Comparison of ENCODE assay signal across 8 mouse cellular contexts in genomic region chr11:58103697-58104306, GRCm38 (mm10). TPM values are rescaled to one million over a fixed set of nuclear protein-coding genes. Genes with fewer than 3 reads are reported as not detected.
A peak's percentile ranks its signal among the peaks of the same experiment; 100 is the strongest.
DNase-seq lines count a peak whose midpoint lies in the region; ATAC-seq and TF ChIP-seq lines count a peak whose summit lies in the region.

Gene Cnot8, plus strand, starts transcription at chr11:58104153.

- peak; percentile 97 for ATAC-seq in heart, embryonic 11.5 days (replicated peaks; ENCODE audit: insufficient number of reproducible peaks, low FRiP score, low TSS enrichment)
- peak; percentile 98 for ATAC-seq in kidney, embryonic 16.5 days (ENCODE audit: low FRiP score, low TSS enrichment)

- peak within 1 kb of the TSS; percentile 76 for H3K27ac ChIP-seq in heart, embryonic 11.5 days (ENCODE audit: low read depth, low read length)
- peak within 1 kb of the TSS; percentile 96 for H3K27ac ChIP-seq in kidney, embryonic 16.5 days (ENCODE audit: low read length)
- peak within 1 kb of the TSS; percentile 84 for H3K27ac ChIP-seq in liver, adult 2 months (replicated peaks; ENCODE audit: insufficient read depth, low read depth, low read length)

- DNase-seq in brain, embryonic 14.5 days (ENCODE audit: low read depth), result peak; percentile 99
- DNase-seq in liver, adult 2 months (ENCODE audit: extremely low read depth, low read depth, low spot score), result peak; percentile 95
- peak; percentile 99 for DNase-seq in splenic B cell, adult 2 months (ENCODE audit: low read depth, low spot score)

- peak within 1 kb of the TSS; percentile 90 for H3ac ChIP-seq in C2C12 (ENCODE audit: control insufficient read depth, insufficient read length, low read depth)
- peak within 1 kb of the TSS; percentile 33 for H3ac ChIP-seq in myocyte (ENCODE audit: control insufficient read depth, insufficient read length)

- TF ChIP-seq CTCF in C2C12 (IDR thresholded peaks at IDR 0.05; ENCODE audit: control insufficient read depth, insufficient read depth, insufficient read length), result no peak
- TF ChIP-seq CTCF in brain, embryonic 14.5 days (IDR thresholded peaks at IDR 0.05; ENCODE audit: borderline replicate concordance, extremely low read depth, insufficient read depth, insufficient read length), result no peak
- no peak for TF ChIP-seq CTCF in liver, adult 2 months (IDR thresholded peaks at IDR 0.05; ENCODE audit: low read depth, low read length)

- H3K36me3 ChIP-seq in C2C12 (ENCODE audit: control insufficient read depth, insufficient read depth) (peaks cover 7% of the 10 kb centered on the region), myocyte (ENCODE audit: control insufficient read depth, insufficient read depth) (no peaks in the 10 kb centered on the region)
- peaks cover 10% of the 10 kb centered on the region for H3K36me3 ChIP-seq in erythroblast, embryonic 14.5 days (ENCODE audit: control insufficient read depth)
- H3K36me3 ChIP-seq in heart, embryonic 11.5 days (ENCODE audit: control insufficient read depth, insufficient read depth, low read length), result peaks cover 2% of the 10 kb centered on the region; the same call in 1 of the 2 replicates
- no peaks in the 10 kb centered on the region for H3K36me3 ChIP-seq in kidney, embryonic 16.5 days (ENCODE audit: insufficient read depth, low read length)
- H3K36me3 ChIP-seq in liver, adult 2 months (ENCODE audit: control insufficient read depth, insufficient read depth, low read length), result no peaks in the 10 kb centered on the region
- H3K36me3 ChIP-seq in splenic B cell, adult 2 months (ENCODE audit: control insufficient read depth, insufficient read depth, low read length, poor library complexity, severe bottlenecking), result no peaks in the 10 kb centered on the region; the same call in 1 of the 2 replicates

- no peaks in the 10 kb centered on the region for H3K9me3 ChIP-seq in erythroblast, embryonic 14.5 days (ENCODE audit: control insufficient read depth, low read length)
- no peaks in the 10 kb centered on the region for H3K9me3 ChIP-seq in heart, embryonic 11.5 days (replicated peaks; ENCODE audit: control insufficient read depth, low read length)
- no peaks in the 10 kb centered on the region for H3K9me3 ChIP-seq in kidney, embryonic 16.5 days (ENCODE audit: low read length)

- H3K27me3 ChIP-seq in C2C12 (ENCODE audit: control insufficient read depth, insufficient read depth, insufficient read length) (no peaks in the 10 kb centered on the region), myocyte (ENCODE audit: control insufficient read depth, insufficient read depth, insufficient read length) (no peaks in the 10 kb centered on the region)
- H3K27me3 ChIP-seq in erythroblast, embryonic 14.5 days (ENCODE audit: control insufficient read depth), result no peaks in the 10 kb centered on the region
- no peaks in the 10 kb centered on the region; the same call in 1 of the 2 replicates for H3K27me3 ChIP-seq in heart, embryonic 11.5 days (ENCODE audit: control insufficient read depth, insufficient read depth, low read length)
- H3K27me3 ChIP-seq in kidney, embryonic 16.5 days (ENCODE audit: insufficient read depth, low read length), result peaks cover 1% of the 10 kb centered on the region; the same call in 1 of the 2 replicates
- no peaks in the 10 kb centered on the region for H3K27me3 ChIP-seq in liver, adult 2 months (ENCODE audit: control insufficient read depth, insufficient read depth, low read length)
- H3K27me3 ChIP-seq in splenic B cell, adult 2 months (ENCODE audit: control insufficient read depth, insufficient read depth, low read length, poor library complexity, severe bottlenecking), result no peaks in the 10 kb centered on the region

- H3K79me3 ChIP-seq in C2C12 (ENCODE audit: low read depth), result peaks cover 38% of the 10 kb centered on the region

- peak within 1 kb of the TSS; percentile 89 for H3K4me3 ChIP-seq in C2C12 (ENCODE audit: insufficient read depth, poor library complexity, severe bottlenecking)
- peak within 1 kb of the TSS; percentile 79 for H3K4me3 ChIP-seq in erythroblast, embryonic 14.5 days (replicated peaks)
- H3K4me3 ChIP-seq in heart, embryonic 11.5 days (ENCODE audit: low read depth, low read length), result peak within 1 kb of the TSS; percentile 78
- H3K4me3 ChIP-seq in kidney, embryonic 16.5 days (ENCODE audit: low read length), result peak within 1 kb of the TSS; percentile 95
- H3K4me3 ChIP-seq in liver, adult 2 months (ENCODE audit: insufficient read depth, low read depth, low read length), result peak within 1 kb of the TSS; percentile 75
- peak within 1 kb of the TSS; percentile 97 for H3K4me3 ChIP-seq in myocyte

- TF ChIP-seq POLR2A in brain, embryonic 14.5 days (IDR thresholded peaks at IDR 0.05; ENCODE audit: borderline replicate concordance, extremely low read depth, insufficient read depth, insufficient read length, poor library complexity, severe bottlenecking), result peak; percentile 62
- TF ChIP-seq POLR2A in liver, adult 2 months (IDR thresholded peaks at IDR 0.05; ENCODE audit: extremely low read depth, insufficient read depth, low read length), result peak; percentile 83
- TF ChIP-seq POLR2A in myocyte (IDR thresholded peaks at IDR 0.05; ENCODE audit: insufficient read length, low read depth), result peak; percentile 68

- WGBS in heart, embryonic 11.5 days (ENCODE audit: insufficient replicate concordance), result under 1% methylated on average over 53 of the region's 55 CpGs
- WGBS in kidney, embryonic 16.5 days, result under 1% methylated on average over 55 of the region's 55 CpGs
- WGBS in liver, adult 2 months, result 1% methylated on average over 55 of the region's 55 CpGs

- H3K79me2 ChIP-seq in C2C12 (ENCODE audit: control insufficient read depth, insufficient read depth), result peaks cover 46% of the 10 kb centered on the region
- peaks cover 17% of the 10 kb centered on the region; the same call in 1 of the 2 replicates for H3K79me2 ChIP-seq in liver, adult 2 months (ENCODE audit: control insufficient read depth, insufficient read depth, low read length)
- peaks cover 41% of the 10 kb centered on the region for H3K79me2 ChIP-seq in myocyte (ENCODE audit: control insufficient read depth, insufficient read depth)

- H3K9ac ChIP-seq in heart, embryonic 11.5 days (ENCODE audit: low read depth, low read length), result peak within 1 kb of the TSS; percentile 87
- peak within 1 kb of the TSS; percentile 93 for H3K9ac ChIP-seq in kidney, embryonic 16.5 days (replicated peaks; ENCODE audit: low read length)
- H3K9ac ChIP-seq in liver, adult 2 months (ENCODE audit: low read depth, low read length), result peak within 1 kb of the TSS; percentile 86

- peaks cover 53% of the 10 kb centered on the region for H3K4me1 ChIP-seq in erythroblast, embryonic 14.5 days (ENCODE audit: control insufficient read depth)
- peaks cover 6% of the 10 kb centered on the region for H3K4me1 ChIP-seq in heart, embryonic 11.5 days (ENCODE audit: control insufficient read depth, insufficient read depth, low read length)
- peaks cover 18% of the 10 kb centered on the region for H3K4me1 ChIP-seq in kidney, embryonic 16.5 days (ENCODE audit: insufficient read depth, low read length)
- H3K4me1 ChIP-seq in liver, adult 2 months (ENCODE audit: control insufficient read depth, insufficient read depth, low read length), result peaks cover 25% of the 10 kb centered on the region

- peak within 1 kb of the TSS; percentile 71 for H3K4me2 ChIP-seq in heart, embryonic 11.5 days
- H3K4me2 ChIP-seq in kidney, embryonic 16.5 days (replicated peaks; ENCODE audit: low read depth, low read length), result peak within 1 kb of the TSS; percentile 61
- H3K4me2 ChIP-seq in myocyte (ENCODE audit: low read depth), result peak within 1 kb of the TSS; percentile 87

TF ChIP-seq in C2C12, 6 proteins besides CTCF, POLR2A, EP300 and RAD21:
- TF ChIP-seq MYOG (IDR thresholded peaks at IDR 0.05; ENCODE audit: control insufficient read depth, extremely low read depth, insufficient read length) (no peak), FOSL1 (IDR thresholded peaks at IDR 0.05; ENCODE audit: insufficient read depth, low read length, poor library complexity, severe bottlenecking) (no peak), MAX (IDR thresholded peaks at IDR 0.05) (peak; percentile 26)

TF ChIP-seq in myocyte, 11 proteins besides CTCF, POLR2A, EP300 and RAD21:
- peak; percentile 84 for TF ChIP-seq POLR2AphosphoS2 (IDR thresholded peaks at IDR 0.05; ENCODE audit: insufficient read length, low read depth)
- TF ChIP-seq E2F4 (IDR thresholded peaks at IDR 0.05; ENCODE audit: insufficient read depth), result no peak
TF ChIP-seq in myocyte: peak in this region for 1.

RNA-seq across cellular contexts. Expression of gene Cnot8, which starts in this region (rescaled TPM):
- polyA plus RNA-seq in C2C12 (2012; fragmentation: generic; extraction: Trizol) (44.6 TPM), myocyte (2012; fragmentation: generic; extraction: Trizol) (51.2 TPM)
- polyA plus RNA-seq in brain, embryonic 14.5 days (2012; rRNA removed), result 103 and 123 TPM in 2 replicates
- polyA plus RNA-seq in erythroblast, embryonic 14.5 days (2012), result 0.36 and 0.37 TPM in 2 replicates
- polyA plus RNA-seq in heart, embryonic 11.5 days (2014; fragmentation: Nextera tagmentation; extraction: Ambion mirVana), result 67.0 and 83.1 TPM in 2 replicates
- 89.4 and 93.5 TPM in 2 replicates for polyA plus RNA-seq in kidney, embryonic 16.5 days (2015; fragmentation: Nextera tagmentation; extraction: Ambion mirVana)
- total RNA-seq in liver, adult 2 months (2014; rRNA removed), result 48.0 and 49.1 TPM in 2 replicates
- 40.2 and 49.0 TPM in 2 replicates for polyA plus RNA-seq in liver, adult 2 months (2012; rRNA removed)

Comparison
In these comparisons a context has a peak if more than half of its experiments do, and no peak if none do; other contexts are left out.
1. Peak in every context shown above with its lines: DNase-seq, ATAC-seq, H3K4me3 ChIP-seq and H3K27ac ChIP-seq.
2. RNA of gene Cnot8 (polyA plus RNA-seq): 103 to 123 TPM in brain, embryonic 14.5 days, 89.4 to 93.5 TPM in kidney, embryonic 16.5 days, 67.0 to 83.1 TPM in heart, embryonic 11.5 days, 51.2 TPM in myocyte (single experiment), 44.6 TPM in C2C12 (single experiment) and 40.2 to 49.0 TPM in liver, adult 2 months; 0.36 to 0.37 TPM in erythroblast, embryonic 14.5 days; every median in the first group is over 10 times any median in the second.